Mouse (Mus musculus) left cerebral cortex, postnatal 4 days (tissue): ENCODE data around the gene Meis1. TPM values are rescaled to one million over a fixed set of nuclear protein-coding genes. Genes with fewer than 3 reads are reported as not detected.

Experiments
- DNase-seq: peaks from one replicate; pipeline ENCODE4 v3.0.0-alpha.2; 2022
- intact Hi-C: fragments of 180-260 bp; cut with DNase I; formaldehyde crosslinking; loops from one replicate; pipeline ENCODE4 v1.15.1; 2025
- total RNA-seq, 2 experiments: library from RNA; stranded (reverse); gene quantifications; 2 replicates each; pipeline ENCODE4 v1.2.3; 2021

Gene Meis1
- total RNA-seq, 2 experiments from 2014 or later, result 9.1 to 9.7 TPM

DNA sequence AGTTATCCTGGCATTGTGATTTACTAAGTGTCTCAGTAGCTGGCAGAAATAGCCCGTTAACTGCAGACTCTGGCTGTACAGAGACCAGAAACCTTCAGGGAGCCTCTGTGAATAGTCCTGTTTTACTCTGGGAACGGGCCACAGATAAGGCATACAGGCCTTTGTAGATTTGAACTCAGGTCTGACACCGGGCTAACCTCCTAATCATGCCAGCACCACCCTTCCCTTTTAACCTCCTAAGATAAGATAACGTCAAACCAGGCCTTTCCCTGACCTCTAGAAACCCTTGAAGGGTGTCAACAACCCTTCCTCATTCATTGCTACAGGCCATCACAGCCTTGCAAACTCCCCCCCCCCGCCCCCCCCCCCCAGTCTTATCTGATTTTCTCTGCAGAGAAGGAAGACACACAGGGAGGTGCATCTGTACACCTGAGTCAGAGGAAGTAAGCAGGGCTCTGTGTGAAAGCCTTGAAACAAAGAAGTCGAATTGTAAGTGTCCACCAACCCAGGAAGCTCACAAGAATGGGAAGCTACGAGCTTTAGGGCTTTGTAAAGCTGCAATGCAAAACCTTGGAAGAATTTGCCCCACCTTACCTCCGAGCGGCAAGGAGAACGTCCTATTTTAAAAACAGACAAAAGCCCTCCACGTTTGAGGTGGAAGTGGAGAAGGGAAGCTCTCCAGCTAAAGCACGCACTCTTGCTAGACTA is 61.5 kb downstream of the Meis1 start:
- intact Hi-C loops, result no loop called here
- no peak for DNase-seq

DNA sequence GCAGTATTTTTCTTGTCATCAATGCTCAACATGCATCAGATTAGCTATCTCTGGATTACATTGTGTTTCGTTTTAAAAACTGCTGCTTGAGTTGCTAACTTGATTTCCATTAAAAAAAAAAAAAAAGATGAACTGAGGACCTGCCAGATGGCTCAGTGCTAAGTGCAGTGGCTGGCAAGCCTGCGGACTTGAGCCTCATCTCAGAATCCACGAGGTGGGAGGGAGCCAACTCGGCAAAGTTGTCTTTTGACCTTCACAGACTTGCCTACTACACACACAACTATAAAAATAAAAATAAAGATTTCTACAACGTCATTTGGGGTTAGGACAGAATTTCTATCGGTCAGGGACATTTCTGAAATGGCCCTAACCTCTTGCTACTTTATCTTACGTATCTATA is 62.8 kb downstream of the Meis1 start:
- DNase-seq, result peak; percentile 57
- intact Hi-C loops, result no loop called here

DNA sequence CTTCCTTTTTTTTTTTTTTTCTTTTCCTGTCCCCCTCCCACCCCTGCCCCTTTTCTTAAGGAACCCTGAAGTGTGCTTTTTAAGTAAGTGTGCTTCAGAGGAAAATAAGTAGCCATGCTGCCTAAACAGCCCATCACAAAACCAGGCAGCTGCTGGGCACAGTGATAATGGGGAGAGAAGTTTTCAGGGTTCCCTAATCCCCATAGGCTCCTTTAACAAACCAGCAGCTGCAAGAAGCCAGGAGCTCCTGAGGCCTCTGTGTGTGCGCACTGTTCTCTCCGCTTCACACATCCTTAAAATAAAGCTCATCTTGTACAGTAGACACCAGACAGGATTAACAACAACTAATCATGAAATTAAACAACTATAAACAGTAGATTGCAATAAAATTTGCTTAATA is 63.9 kb downstream of the Meis1 start:
- DNase-seq, result no peak
- intact Hi-C loops, result no loop called here

DNA sequence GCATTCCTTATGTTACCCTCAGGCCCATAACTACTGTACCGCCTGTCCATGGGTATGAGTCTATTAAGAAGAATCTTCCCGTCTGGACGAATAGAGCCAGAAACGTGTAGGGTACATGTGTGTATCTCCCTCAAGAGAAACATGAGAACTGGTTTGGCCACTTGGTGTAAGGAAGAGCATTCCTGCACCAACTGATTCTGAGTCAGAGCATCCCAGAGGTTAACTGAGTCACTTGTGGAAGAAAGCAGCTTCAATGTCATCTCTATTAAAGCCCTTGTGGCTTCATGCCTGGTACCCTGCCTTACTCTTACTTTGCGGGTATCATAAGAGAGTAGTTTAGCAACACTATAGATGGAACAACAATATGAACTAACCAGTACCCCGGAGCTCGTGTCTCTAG is 64.9 kb downstream of the Meis1 start:
- DNase-seq, result no peak
- intact Hi-C loops, result no loop called here

DNA sequence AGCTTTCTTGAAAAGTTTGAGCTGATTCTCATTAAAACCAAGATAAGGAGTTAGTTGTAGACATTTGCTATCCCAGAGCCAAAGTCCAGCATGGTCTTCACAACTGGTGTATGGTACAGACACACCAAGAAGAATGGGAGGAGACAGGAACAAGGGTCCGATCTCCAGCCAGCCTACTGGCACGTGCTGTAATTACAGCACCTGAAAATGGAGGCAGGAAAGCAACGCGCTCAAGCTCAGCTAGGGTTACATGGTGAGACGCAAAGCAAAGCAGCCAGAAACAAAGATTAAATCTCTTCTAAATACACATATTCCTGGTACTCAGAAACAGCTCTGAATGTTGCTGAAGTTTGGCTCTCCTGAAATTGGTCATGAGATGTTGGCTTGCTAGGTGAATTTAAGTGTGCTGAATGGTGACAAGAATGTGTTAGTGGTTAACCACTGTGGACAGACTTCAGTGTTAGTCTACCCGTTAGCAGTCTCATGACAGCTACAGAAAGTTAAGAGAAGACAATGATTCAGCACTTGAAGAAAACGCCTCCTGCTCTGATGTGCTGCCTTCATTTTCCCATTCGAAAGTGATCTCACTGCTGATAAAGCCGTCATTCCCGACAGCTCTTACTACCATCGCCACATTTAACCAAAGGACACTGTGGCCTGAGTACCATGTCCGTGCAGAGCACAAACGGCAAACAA is 70.0 kb downstream of the Meis1 start:
- intact Hi-C loops, result no loop called here
- no peak for DNase-seq

DNA sequence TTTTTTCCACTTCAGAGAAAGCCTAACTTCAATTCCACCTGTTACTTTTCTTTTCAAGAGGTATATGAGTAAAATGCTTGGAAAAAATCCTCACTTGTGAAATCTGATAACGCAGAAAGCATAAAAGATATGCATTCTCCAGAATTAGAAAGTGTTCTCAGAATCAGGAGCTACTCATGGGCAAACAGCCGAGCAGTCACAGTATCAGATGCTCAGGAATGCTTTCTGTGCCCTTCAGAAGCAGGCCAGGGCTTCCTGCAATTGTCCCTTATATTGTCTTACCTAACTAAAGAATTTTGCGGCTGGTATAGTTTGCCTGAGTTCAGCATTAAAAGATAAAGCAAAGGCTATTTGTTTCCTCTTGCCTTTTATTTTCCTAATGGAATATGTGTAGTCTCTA is 71.4 kb downstream of the Meis1 start:
- no peak for DNase-seq
- intact Hi-C loops, result no loop called here

DNA sequence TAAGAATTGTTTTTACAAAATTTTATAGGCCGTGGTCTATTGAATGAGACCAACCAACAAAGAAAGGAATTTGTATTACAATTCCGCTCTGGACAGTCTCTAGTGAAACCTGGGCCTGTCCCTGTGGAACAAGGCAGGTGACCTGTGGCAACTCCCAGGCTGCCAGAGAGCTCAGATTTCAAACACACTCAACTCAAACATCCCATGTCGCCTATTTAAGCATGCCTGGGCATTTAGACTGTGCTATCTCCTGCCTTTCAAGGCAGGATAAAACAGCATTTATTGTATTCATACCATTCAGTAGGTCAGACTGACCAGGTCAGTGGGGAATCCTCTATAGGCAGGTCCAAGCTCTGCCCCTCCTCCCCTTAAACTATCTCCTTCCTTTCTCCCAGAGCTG is 73.0 kb downstream of the Meis1 start:
- DNase-seq, result no peak
- intact Hi-C loops, result no loop called here

DNA sequence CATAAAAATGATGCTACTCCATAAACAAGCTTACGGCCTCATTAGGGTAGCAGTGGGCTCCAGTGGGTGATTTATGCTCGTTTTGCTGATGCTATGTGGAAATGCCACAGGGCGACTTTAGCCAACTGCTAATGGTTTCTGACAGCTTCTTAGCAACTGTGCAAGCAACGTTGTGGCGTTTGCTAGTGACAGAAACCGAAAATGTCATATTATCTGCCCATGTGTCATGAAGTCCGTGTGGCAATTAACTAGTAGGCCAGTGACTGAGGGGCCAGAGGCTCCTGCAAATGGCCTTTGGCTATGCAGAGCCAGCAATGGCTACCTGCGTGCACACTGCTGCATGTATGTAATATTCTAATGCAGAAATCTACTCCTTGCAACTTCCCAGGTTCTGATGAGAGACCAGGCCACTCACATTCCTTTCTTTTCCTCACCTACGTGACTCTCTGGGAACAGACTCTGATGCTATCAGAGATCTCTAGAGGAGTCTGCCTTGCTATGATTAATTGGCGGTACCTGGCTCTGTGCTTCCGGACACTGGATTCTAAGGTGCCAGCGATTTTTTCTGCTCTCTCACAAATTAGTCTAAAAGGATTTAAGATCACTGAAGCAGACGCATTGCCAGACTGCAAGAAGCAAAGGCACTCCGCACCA is 73.7 kb downstream of the Meis1 start:
- intact Hi-C loops, result no loop called here
- DNase-seq, result no peak

DNA sequence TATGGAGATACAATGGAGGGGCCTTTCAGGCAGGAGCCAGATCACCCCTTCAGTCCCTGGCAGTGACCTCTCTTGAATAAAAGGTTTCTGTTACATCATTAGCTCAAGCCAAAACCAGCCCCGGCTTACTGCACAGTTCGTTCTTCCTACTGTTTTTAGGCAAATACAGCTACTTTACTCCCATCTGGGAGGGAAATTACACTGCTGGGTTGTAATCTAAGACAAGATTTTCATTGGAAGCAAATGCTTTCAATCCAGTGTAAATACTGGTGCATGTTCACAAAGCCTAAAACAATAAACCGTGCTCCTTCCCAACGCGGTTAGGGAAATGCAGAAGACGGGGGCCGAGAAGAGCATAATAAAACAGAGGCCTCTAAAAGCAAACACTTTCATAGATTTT is 74.6 kb downstream of the Meis1 start:
- intact Hi-C loops, result no loop called here
- DNase-seq, result no peak

DNA sequence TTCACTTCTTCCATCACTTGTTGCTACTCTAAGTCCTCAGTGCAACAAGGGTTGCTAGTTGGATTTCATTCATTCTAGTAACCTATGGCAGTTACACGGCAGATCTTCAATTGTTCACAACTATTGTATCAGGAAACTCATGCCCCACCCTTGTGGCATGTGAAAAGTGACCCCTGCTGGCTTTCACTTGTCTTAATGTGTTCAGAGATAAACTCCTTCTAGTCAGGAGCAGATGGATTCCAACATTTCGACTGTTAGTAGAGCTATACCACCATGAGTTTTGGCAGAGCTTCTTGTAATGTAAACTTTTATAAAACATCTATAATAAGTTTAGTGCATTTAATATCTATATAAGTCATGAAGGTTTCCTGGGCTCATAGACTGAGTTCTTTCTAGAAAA is 75.8 kb downstream of the Meis1 start:
- DNase-seq, result no peak
- intact Hi-C loops, result no loop called here

DNA sequence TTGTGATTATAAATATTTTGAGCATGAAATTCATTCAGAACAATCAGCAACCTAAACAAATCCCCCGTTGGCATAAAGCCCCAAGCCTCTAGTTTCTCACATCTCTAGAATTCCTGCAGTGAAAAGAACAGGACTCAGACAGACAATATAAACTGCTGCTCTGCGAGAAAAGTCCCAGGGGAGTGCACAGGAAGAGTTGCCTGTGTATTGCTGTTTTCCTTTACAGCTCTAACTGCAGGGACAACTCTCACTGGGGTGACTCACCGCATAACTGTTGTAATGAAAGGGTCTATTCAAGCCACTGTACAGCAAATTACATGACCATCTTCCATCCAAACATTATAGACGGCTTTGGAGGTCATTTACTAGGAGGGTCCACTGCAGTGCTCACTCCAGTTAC is 77.9 kb downstream of the Meis1 start:
- no peak for DNase-seq
- intact Hi-C loops, result no loop called here

DNA sequence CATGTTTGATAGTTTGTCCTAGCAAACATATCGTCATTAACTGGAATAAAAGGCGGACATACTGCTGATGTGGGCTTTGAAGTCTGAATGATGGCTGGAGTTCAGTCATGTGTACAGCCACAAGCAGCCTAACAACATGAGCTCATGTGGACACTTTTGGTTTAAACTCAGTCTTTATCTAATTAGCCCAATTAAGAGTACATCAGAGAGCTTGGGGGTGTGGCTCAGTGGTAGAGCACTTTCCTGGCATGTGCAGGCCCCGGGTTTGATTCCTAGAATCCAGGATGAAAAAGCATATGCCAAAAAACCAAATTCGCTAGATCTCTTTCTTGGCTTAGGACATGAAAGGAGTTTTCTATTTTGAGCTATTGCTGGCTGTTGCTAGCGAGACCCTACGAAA is 83.9 kb downstream of the Meis1 start:
- intact Hi-C loops, result no loop called here
- DNase-seq, result no peak

DNA sequence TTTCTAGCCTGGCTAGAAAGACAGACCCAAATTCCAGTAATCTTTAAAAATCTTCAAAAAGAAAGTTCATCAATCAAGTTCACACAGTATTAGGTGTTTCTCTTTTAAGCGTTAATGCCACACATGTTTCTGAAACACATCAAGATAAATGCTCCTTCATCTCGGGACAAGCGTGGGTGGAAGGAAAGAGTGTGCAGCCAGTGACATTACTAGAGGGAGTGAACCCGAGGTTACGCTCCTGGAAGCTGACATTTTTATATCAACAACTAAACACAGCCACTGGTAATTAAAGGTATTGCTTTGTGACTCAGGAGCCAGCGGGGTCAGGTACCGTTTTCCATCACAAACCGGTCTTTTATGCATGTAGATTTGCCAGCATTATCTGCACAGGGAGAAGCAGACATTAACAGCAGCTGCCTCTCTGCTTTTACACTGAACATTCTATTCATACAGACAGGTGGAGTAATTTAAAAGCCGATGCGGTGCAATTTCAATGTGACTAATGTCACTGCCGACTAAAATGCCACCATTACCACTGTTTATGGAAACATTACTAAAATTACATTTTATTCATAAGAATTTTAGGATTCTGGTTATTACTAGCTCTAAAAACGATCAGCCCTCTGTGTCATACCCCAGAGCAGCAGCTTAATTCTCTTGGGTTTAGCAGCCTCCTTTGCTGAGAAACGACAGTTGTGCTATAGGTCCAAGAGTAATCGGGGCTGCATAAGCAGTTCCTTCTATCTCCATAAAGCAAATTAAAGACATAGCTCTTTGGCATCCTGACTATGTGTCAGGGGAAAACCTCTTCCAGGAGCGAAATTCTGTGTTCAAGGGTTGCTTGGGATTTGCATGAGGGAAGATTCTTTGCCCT is 87.5 kb downstream of the Meis1 start:
- intact Hi-C loops, result no loop called here
- DNase-seq, result no peak

DNA sequence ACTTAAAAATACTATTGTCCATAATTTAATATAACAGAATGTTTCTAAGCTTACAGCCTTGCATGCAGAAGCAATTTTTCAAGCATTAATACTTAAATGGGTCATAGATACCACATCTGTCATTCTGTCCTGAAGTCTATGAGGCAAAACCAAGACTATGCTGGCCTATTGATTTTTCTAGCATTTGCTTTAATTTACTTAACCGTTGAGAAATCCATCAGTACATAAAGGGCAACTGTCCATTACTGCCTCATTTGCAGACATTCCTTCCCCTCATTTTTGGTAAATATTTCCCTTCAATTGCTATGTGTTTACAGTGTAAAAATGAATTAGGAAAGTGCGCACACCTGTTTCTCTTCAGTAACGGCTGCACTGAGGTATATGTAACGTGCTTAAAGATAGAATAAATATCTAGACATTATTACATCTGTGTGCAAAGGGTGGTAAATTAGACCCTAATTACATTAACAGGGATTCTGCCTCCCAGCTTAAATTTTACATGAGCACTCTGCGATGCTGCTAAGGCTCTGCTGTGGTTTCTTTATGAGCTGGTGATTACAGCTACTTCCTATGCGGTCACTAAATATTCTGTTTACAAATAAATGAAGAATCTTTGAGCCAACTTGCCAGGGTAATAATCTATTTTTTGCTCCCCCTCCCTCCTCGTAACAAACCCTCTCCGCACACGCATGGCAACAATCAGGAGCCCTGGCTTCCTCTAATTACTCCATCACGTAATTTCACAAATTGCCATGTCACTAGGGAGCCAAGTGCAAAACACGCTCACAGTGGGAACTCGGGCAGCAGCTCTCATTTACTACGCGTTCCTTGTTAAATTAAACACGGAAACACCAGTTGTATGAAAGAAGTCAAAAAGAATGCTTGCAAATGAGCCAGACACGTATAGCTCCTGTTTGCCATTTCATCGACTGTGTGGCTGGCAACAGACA is 88.7 kb downstream of the Meis1 start:
- no peak for DNase-seq
- intact Hi-C loops, result no loop called here

DNA sequence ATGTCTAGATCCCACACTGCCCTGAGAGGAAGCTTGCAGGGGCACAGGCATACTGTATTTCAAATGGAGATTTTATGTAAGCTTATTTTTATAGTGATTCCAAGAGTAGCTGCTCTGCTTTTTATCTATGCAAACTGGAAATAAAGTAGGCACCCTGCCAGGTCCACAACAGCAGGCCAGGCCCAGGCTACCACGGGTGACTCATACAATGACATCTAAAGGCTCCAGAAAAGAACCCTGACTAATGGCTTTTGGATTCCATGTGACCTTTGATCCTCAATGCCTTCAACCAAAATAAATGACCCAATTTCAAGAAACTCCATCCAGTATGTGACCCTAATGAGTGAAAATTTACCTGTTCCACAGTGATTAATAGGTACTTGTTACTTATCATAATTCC is 91.4 kb downstream of the Meis1 start:
- DNase-seq, result no peak
- intact Hi-C loops, result no loop called here

DNA sequence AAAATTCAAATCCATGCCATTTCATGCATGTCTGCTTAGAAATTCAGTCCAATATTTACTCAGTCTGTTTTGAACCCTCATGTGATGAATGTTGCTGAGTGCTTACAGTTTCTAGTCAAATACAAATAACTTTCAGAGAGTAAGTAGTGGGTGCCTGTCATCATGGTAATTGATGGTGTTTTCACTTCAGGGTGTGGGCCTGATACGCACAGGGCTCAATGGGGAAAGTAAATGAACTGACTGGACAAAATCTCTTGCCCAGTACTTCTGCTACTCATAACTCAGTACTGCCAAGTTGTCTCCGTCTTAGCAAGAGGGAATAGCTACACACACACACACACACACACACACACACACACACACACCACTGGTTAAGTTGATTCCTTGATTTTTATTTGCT is 92.0 kb downstream of the Meis1 start:
- DNase-seq, result no peak
- intact Hi-C loops, result no loop called here

DNA sequence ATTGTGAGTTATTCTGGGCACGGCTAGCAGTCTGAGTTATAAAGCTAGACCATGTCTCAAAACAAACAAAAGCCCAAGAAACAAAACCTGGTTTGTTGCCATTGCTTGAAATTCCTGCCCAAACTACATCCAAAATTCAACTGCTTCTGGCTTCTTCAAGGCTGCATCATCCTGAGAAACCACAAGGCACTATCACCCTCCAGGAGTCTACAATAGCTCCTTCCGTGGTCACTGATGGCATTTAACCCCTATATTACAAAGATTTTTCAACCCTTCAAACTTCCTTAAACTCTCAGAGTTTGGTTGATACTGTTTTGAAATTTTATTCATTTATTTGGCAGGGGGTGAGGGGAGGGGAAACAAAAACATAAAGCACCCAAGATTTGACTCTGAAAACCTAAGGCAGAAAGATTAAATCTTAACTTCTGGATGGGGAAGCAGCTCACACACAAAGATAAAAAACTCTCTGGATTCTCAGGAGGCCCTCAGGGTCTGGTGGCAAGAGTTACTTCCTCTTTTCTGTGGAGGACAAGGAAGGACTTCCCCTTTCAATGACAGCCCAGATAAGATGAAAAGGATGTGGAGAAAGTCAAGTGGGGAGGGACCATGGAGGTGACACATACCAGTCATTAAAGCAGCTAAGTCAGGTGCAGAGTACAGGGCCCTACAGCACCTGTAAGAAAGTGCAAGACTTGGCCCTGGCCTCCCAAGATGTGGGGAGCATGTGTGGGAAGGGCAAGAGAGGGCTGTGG is 94.0 kb downstream of the Meis1 start:
- intact Hi-C loops, result no loop called here
- no peak for DNase-seq

DNA sequence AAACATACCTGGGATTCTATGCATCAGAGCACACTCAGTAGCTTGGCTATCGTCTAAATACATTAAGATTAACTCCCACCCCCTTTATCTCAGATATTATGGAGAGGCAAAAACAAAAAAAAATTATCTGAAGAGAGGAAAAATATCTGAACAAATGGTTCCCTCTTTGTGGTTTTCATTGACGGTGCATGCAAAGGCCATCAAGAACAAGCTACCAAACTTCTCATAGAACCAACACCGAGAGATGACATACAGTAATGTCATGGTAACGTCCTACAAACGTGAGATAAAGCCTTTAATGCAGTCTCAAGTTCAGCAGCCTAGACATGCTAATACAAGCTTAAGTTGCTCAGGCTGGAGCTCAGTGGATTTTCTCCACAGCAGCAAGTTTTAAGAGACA is 95.5 kb downstream of the Meis1 start:
- no peak for DNase-seq
- intact Hi-C loops, result no loop called here

DNA sequence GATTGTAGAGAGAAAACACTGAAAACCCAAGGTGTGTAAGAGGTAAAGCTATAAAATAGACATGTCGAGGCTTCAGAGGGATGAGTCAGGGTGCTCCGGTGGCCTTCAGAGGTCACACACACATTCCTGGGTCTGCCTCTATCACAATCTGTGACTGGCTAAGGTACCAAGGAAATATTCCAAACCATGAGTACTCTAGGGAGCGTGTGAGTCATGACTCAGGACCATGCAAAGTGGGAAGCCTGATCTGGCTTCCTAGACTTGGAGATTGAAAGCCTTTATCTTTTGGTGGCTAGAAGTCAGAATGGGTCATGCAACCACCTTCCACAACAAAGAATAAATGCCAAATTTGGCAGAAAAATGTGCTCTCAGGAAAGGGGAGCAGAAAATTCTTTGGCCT is 98.1 kb downstream of the Meis1 start:
- no peak for DNase-seq
- intact Hi-C loops, result no loop called here
